Mouse (Mus musculus) MEL (cell line): Measurements from ENCODE around the gene Rnf182. TPM values are rescaled to one million over a fixed set of nuclear protein-coding genes. Genes with fewer than 3 reads are reported as not detected.

ENCODE experiments used
- polyA plus RNA-seq, 2 experiments: library from polyadenylated mRNA; stranded (reverse) in 1 of 2; unstranded in 1 of 2; fragments of >175 nt in 1 of 2; fragments of >200 nt in 1 of 2; gene quantifications; 2 replicates each; pipeline versions ENCODE4 v1.2.1 to v1.2.4; 2012; ENCODE audit warnings: low replicate concordance in 2 of 2, low read depth in 1 of 2; ENCODE audit not compliant: insufficient read length in 2 of 2, insufficient read depth in 1 of 2, missing spikeins in 1 of 2
- total RNA-seq: library from RNA; depleted of rRNA; stranded (reverse); fragments of 300-350 nt; gene quantifications from 2 replicates; pipeline ENCODE4 v1.2.3, GENCODE M21; 2012; rRNA removed

The Rnf182 gene
- total and polyA plus RNA-seq, 3 experiments, result 0.04 TPM; not detected in 2

Other genes with a start within 250 kb of the Rnf182 start
- 181 and 186 TPM in 2 replicates for gene Nol7, start 217.3 kb upstream of the Rnf182 start, total RNA-seq
- gene Nol7, start 217.3 kb upstream of the Rnf182 start, polyA plus RNA-seq, result 100 to 1,000 TPM; 157 to 253 TPM
- gene Ranbp9, start 134.4 kb upstream of the Rnf182 start, total RNA-seq, result 17.1 and 17.3 TPM in 2 replicates
- gene Ranbp9, start 134.4 kb upstream of the Rnf182 start, polyA plus RNA-seq, result 10 to 100 TPM in 1 of 2 experiments, not detected in 1; 25.9 TPM
- gene Mcur1, start 55.5 kb upstream of the Rnf182 start, total RNA-seq, result 7.6 and 8.4 TPM in 2 replicates
- 10 to 100 TPM in 1 of 2 experiments, not detected in 1; 19.7 TPM for gene Mcur1, start 55.5 kb upstream of the Rnf182 start, polyA plus RNA-seq
- not detected in 2 replicates for gene Cd83, start 169.1 kb downstream of the Rnf182 start, total RNA-seq
- not detected for gene Cd83, start 169.1 kb downstream of the Rnf182 start, polyA plus RNA-seq